Mouse (Mus musculus) layer of hippocampus, adult 11-12 months (tissue): Measurements from ENCODE around the gene Sft2d2.

Experiments used
- DNase-seq: peaks from one replicate; pipeline ENCODE4 v3.0.0; 2022; ENCODE audit warnings: low spot score

The Sft2d2 gene

DNA sequence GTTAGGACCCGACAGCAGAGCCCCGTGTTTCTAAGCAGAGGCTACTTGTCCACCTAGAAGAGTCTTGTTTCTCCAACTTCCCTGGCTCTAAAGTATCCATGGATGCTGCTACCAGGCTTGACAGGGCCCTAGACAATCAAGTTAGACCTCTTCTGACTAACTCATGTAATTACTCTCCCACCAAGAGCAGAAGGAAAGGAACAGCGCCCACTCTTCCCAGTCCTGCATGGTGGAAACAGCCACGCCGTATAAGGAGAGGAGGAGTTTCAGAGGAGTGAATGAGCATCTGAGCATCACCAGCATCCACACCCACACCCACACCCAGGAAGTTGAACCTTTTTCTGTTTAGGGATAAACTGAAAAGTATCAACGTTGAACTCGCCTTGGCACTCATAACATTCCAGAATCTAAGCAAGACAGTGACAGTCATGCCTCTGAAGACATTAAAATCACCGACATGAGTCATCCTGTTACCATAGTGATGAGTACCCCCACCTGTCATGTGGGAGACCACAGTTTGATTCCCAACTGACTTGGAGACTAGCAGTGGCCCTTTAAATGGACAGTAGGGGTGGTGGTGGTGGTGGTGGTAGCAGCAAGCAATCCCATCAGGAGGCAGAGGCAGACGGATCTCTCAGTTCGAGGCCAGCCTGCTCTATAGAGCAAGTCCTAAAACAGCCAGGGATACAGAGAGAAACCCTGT, 3.5 kb downstream of the Sft2d2 start:
- no peak for DNase-seq

DNA sequence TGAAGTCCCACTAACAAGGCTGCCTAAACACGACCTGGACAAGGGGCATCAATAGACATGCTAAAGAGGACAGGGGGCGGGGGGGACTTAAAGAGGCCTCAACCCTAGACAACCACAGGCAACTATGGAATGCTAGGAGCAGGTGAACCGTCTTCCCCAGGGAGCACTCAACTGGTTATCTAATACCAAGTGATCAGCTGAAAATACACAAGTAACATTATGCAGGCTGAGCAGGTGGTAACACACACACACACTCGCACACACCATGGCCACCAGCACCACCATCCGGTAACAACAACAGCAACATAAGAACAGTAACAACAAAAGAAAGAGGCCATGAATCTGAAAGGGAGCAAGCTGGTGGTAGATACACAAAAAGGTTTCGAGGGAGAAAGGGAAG, 4.2 kb downstream of the Sft2d2 start:
- no peak for DNase-seq

DNA sequence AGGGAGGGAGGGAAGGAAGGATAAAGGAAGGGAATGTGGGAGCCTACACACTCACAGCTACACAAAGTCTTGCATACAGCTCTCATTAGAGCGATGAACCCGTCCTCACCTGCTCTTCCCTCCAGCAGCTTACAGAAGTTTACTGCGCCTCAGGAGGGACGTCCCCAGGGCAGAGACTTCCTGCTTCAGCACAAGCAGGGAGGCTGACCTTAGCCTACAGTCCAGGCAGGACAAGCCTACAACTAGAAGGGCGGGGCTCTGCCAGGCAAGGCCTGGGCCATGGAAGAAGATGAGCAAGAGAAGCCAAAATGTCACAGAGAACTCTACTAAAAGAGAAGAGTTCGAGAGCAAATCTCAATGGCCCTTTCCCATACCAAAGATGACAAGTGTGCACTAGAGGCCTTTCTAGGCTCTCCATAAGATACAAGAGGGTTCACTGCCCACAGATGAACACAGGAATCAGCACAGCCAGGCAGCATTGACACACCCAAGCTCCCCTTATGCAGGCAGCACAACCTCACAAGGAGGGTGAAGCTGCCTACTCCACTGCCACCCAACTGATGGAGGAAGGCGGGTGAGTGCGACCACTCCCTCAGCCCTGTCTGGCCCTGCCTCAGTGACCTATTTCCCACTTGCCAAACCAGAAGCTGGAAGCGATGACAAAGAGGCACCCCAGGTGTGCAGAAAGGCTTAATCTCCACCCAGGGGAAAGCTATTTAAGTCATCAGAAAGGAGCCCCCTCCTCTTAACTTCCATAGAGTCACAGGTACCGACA, 5.2 kb downstream of the Sft2d2 start:
- no peak for DNase-seq

DNA sequence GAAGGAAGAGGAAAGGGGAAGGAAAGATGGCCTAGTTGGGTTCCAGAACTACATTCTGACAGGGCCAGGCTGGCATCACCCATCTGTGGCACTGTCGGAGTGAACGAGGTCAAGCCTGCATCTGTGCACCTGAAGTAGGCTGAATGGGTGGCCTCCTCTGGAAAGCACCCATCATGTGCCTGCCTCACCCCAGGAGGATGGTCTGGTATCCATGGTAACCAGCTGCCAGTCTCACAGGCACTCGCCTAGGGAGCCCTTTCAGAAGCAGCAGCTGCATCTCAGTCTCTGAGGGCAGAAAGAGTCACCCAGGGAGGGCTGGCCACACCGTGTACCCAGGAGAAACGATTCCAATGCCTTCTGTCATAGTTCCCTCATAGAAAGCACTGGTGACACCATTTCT, 6.9 kb downstream of the Sft2d2 start:
- no peak for DNase-seq

DNA sequence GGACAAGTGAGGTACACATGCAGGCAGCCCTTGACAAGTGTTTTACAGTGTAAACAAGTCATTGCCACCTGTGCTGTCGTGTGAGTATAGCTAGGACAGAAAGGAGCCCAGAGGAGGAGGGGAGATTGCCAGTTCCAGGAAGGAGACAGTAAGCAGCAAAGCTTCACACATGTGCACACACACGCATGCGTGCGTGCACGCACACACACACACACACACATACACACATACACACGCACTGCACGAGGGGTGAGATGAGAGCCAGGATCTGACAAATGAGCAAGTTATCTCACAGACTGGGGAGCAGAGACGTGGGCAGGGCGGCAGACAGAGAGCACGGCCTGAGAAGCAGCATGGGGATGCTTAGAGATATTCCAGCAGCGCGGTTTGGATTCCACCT, 7.7 kb downstream of the Sft2d2 start:
- DNase-seq, result no peak

- DNase-seq, result no peak
These were observed 9.1 kb downstream of the Sft2d2 start for GRCm38 (mm10) chr1:165185116-165185515.

GRCm38 (mm10) chr1:165184178-165184577, 10.1 kb downstream of the Sft2d2 start:
- DNase-seq, result no peak

DNA sequence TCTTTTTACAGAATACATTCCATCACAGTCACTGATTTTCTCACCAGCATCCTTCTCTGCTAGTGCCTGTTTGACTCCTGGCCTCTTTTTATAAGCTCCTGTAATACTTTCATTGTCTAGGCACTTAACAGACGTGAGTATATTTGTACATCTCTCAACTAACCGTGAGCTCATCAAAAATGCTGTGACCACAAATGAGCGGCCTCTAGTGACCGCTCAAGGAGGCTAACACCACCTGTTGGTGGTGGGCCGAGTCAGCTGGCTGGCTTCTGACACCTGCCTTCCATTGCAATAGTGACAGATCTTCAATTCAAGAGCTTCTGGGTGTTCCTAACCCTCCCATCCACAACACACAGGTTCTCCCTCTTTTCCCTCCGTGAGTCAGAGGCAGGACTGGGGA, 10.8 kb downstream of the Sft2d2 start:
- DNase-seq, result no peak

- no peak for DNase-seq
These were observed 14.9 kb downstream of the Sft2d2 start for GRCm38 (mm10) chr1:165179321-165179720.

DNA sequence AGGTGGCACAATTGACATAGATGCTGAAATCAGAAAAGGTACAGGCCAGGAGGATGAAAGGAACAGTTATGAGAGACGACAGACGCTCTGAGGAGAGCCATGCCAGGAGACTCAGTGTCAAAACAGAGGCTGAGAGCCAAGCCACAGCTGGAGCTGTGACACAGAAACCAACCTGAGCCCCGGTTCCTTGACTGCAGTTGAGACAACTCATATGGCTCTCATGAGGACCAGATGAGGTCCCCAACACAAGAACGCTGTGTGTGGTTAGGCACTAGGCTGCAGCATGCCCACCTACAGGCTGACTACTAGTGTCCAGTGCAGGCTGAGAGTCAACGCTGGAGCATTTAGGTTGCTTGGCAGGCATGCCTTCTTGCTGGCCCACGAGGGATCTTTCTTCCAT, 16.2 kb downstream of the Sft2d2 start:
- DNase-seq, result no peak

DNA sequence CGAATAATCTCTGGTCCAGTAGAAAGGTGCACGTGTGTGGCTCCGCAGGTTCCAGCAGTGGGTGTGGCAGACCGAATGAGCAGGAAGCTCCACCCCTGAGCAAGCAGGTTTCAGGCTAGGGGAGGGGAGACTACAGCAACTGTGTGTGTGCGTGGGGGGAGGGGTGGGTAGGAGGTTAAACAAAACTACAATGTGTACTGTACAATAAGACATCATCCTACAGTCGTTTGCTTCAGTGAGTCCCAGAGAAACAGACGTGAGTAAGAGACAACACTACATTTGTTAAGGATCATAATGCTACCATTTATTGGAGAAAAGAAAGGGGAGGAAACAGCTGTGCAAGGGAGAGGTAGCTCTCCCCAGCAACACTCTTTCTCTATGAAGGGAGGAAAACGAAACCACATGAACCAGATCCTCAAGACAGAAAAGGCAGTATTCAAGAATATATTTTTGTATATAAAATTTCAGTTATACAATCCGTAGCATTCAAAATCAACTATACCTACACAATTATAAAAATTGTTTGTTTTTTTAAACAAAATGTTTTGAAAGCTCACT, 20.1 kb downstream of the Sft2d2 start:
- DNase-seq, result no peak

GRCm38 (mm10) chr1:165171277-165171676, 23.0 kb downstream of the Sft2d2 start:
- no peak for DNase-seq

DNA sequence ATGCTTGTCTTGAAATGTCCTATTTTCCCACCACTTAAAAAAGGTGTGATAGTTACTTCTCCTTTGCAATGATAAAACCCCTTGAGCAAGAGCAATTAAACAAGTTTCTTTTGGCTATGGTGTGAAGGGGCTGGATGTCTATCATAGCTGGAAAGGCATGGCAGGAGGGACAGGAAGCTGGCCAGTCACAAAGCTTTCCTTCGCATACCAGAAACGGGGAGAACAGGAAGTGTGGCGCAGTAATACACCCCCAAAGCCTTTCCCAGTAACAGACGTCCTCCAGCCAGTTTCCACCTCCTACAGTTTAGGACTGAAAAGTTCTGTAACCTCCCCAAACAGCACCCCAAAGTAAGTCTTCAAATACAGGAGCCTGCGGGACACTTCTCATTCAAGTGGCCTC, 24.1 kb downstream of the Sft2d2 start:
- DNase-seq, result no peak

DNA sequence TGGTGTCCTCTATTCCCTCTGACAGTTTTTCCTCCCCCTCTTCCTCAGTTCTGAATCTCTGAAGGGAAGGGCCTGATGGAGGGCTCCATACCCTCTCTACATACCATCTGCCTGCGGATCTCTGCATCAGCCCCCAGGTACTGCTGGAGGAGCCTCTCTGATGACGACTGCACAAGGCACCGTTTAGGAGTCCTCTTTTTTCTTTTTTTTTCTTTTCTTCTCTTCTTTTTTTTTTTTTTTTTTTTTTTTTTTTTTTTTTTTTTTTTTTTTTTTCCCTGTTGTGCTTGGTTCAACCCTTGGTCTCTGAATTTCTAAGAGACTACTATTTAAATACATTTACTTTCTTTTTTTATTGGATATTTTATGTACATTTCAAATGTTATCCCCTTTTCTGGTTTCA, 24.8 kb downstream of the Sft2d2 start:
- DNase-seq, result no peak

- DNase-seq, result no peak
These were observed 29.3 kb downstream of the Sft2d2 start for GRCm38 (mm10) chr1:165164920-165165319.

DNA sequence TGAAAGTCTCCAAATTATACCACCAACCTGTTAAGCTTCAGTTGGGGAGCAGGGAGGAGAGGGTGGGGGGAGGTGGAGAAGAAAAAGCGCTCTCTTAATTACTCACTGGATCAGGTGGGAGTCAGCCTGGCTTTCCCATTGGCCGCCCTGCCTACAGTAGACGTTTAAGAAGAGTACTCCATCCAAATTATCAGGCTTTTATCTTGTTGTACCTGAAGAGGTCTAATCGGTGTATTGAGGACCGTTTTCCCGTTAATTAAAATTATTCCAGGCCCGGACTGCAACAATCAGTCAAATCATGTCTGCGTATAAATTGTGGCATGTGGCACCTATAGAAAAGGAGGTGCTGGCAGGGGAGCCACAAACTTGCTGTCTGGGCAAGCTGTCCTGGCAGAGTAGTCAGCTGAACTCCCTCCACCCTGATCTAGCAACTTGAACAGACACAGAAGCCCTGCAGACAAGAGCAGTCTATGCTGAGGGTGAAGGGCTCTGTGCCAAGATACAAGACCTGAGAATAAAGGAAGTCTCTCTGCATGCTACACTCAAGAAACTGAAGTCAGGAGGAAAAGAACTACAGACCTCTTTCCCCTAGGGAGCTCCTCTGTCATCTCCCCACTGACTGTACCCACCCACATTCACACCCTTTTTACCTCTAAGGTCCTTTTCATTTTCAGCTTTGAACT, 33.4 kb downstream of the Sft2d2 start, which contains the start of gene Tbx19:
TSS of gene Tbx19 (minus strand) at position 51 of the 683 bp plus-strand sequence.
- DNase-seq, result no peak

DNA sequence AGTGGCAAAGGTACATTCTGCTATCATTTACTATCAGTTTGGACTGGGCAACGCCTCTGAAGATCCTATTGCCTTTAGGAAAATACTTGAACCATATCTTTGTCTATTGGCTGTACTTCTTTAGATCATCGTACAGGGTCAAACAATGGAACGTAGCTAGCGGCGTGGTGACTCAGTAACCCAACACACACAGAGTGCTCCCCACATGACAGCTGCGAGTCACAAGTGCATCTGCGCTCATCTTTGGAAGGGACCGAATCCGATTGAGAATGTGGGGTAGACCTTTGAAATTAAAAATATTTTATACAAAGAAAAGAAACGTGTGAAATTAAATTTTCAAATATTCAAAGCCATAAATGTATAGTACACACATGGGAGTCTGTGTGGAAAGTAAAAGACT, 35.4 kb downstream of the Sft2d2 start:
- DNase-seq, result no peak

DNA sequence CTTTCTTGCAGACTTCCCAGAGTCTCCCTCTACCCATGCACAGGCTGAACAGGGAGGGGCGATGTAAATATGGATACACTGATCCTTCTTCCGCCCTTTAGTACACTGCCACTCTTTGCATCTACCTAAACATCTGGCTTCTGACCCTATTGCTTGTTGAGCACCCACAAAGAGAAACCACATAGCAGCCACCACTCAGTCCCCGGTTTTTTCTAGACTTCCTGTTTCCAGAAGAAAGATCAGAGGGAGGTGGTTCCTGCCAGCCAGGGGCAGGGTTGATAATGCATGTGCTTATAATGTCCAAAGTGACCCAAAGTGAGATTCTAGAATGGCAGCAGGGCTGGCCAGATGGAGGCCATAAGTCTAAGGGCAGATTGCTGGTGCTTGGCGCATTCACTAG, 40.1 kb downstream of the Sft2d2 start:
- no peak for DNase-seq

DNA sequence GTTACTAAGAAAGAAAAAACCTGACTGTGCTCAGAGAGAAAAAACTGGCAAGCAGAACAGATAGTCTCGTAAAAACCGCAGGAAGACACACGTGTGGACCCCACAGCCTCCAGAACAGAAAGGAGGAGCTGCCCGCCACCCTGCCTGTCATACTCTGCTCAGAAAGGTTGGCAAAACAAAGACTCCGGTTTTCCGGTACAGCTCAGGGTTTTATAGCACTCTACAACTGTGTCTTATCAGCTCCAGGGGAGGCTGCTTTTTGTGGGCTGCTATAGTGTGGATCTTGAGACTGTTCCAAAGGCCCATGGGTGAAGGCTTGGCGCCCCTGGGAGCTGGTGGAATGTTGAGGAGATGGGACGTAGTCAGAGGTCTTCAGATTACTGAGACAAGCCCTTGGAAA, 43.0 kb downstream of the Sft2d2 start:
- no peak for DNase-seq

GRCm38 (mm10) chr1:165142343-165142916, 51.8 kb downstream of the Sft2d2 start:
- DNase-seq, result no peak

- no peak for DNase-seq
These were observed 54.0 kb downstream of the Sft2d2 start for GRCm38 (mm10) chr1:165140227-165140626.

DNA sequence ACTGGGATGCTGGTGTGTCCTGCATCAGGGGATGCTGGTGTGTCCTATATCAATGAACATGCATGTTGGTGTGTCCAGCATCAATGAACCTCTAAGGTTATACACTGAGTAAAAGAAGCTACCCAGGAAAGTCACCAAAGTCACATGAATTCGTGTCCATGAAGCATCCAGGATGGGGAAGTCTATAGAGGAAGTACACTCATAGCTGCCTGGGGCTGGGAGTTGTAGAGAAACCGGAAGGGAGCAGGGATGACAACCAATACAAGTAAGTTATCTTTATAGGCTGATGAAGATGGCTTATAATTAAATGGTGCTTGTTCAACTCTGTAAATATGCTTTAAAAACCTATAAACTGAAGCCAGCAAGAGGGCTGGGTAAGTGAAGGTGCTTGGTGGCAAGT, 60.4 kb downstream of the Sft2d2 start:
- DNase-seq, result no peak
